In the genomic region with DNA sequence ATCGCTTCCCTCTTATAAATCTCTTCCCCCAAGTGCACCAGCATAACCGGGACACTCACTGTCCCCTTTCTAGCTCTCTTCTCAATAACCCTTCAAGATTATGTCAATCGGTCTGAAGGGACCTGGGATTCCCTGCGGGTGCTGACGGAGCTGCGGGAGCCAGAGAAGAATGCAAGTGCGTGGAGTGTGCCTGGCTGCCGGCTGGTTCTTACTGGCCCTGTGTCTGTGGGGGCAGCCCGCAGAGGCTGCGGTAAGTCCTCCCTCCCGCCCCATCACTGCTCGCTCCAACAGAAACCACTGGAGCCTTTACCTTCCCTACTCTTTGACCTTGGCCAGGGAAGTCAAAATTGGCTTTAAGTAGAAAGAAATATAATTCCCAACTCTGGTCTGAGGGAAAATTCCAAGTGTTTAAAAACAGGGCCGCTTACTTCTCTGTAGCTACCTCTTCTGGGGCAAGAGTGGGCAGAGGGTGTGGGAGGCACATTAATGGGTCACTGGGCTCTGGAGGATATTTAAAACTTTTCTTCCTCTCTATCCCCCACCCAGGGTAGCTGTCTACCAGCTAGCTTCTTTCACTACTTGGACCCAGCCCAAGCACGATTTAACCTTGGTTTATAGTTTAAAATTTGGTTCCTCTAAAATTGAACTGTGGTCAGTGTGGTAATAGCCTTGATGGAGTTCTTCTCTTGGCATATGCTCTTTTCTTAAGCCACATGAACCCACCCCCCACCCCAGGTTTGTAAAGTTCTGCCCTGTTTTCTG, we compare ENCODE assay signal across 8 mouse cellular contexts. TPM values are rescaled to one million over a fixed set of nuclear protein-coding genes. Genes with fewer than 3 reads are reported as not detected.
DNase-seq lines count a peak whose midpoint lies in the region; ATAC-seq and TF ChIP-seq lines count a peak whose summit lies in the region.

No protein-coding gene starts in this region.

- no peaks in the 10 kb centered on the region for H3K9me3 ChIP-seq in heart, embryonic 13.5 days
- H3K9me3 ChIP-seq in kidney, embryonic 16.5 days (ENCODE audit: low read length): no peaks in the 10 kb centered on the region
- H3K9me3 ChIP-seq in megakaryocyte, embryonic 14.5 days: no peaks in the 10 kb centered on the region

- H3K9ac ChIP-seq in heart, embryonic 13.5 days: peak overlapping the region; percentile 88
- peak overlapping the region; percentile 59 for H3K9ac ChIP-seq in kidney, embryonic 16.5 days (replicated peaks; ENCODE audit: low read length)

- TF ChIP-seq CTCF in layer of hippocampus, adult 2 months (conservative IDR thresholded peaks at IDR 0.05): no peak

- 12% methylated on average over 14 of the region's 14 CpGs for WGBS in heart, embryonic 13.5 days
- 20% methylated on average over 14 of the region's 14 CpGs for WGBS in kidney, embryonic 16.5 days

- no peak for ATAC-seq in heart, embryonic 13.5 days (ENCODE audit: extremely low read depth, insufficient number of reproducible peaks, low FRiP score, low TSS enrichment)
- peak; percentile 87 for ATAC-seq in kidney, embryonic 16.5 days (ENCODE audit: low FRiP score, low TSS enrichment)

- H3K36me3 ChIP-seq in heart, embryonic 13.5 days: no peaks in the 10 kb centered on the region
- H3K36me3 ChIP-seq in kidney, embryonic 16.5 days (ENCODE audit: insufficient read depth, low read length): no peaks in the 10 kb centered on the region
- no peaks in the 10 kb centered on the region for H3K36me3 ChIP-seq in megakaryocyte, embryonic 14.5 days (replicated peaks; ENCODE audit: low read length)

- no peaks in the 10 kb centered on the region for H3K4me1 ChIP-seq in heart, embryonic 13.5 days
- no peaks in the 10 kb centered on the region for H3K4me1 ChIP-seq in kidney, embryonic 16.5 days (ENCODE audit: insufficient read depth, low read length)
- no peaks in the 10 kb centered on the region for H3K4me1 ChIP-seq in megakaryocyte, embryonic 14.5 days

- H3K27ac ChIP-seq in layer of hippocampus, adult 2 months: no peak overlapping the region
- H3K27ac ChIP-seq in heart, embryonic 13.5 days (replicated peaks): peak overlapping the region; percentile 85
- peak overlapping the region; percentile 83 for H3K27ac ChIP-seq in kidney, embryonic 16.5 days (ENCODE audit: low read length)

- peak overlapping the region; percentile 50 for H3K4me3 ChIP-seq in layer of hippocampus, adult 2 months
- peak overlapping the region; percentile 66 for H3K4me3 ChIP-seq in heart, embryonic 13.5 days
- H3K4me3 ChIP-seq in kidney, embryonic 16.5 days (ENCODE audit: low read length): peak overlapping the region; percentile 57
- peak overlapping the region; percentile 85 for H3K4me3 ChIP-seq in megakaryocyte, embryonic 14.5 days (replicated peaks)

- no peak for DNase-seq in layer of hippocampus, adult 2 months (ENCODE audit: low spot score in 2 of 2)
- no peak for DNase-seq in layer of hippocampus, adult 8-10 months (ENCODE audit: low spot score in 2 of 2)
- peak; percentile 4 for DNase-seq in adrenal gland, postnatal 25 days
- no peak for DNase-seq in thymus, adult 18-20 months
- DNase-seq in spleen, adult 12 weeks (ENCODE audit: low spot score): no peak

- peaks cover 9% of the 10 kb centered on the region for H3K27me3 ChIP-seq in heart, embryonic 13.5 days (replicated peaks)
- H3K27me3 ChIP-seq in kidney, embryonic 16.5 days (ENCODE audit: insufficient read depth, low read length): peaks cover 8% of the 10 kb centered on the region; the same call in 1 of the 2 replicates
- peaks cover 14% of the 10 kb centered on the region for H3K27me3 ChIP-seq in megakaryocyte, embryonic 14.5 days (replicated peaks)

- peak overlapping the region; percentile 67 for H3K4me2 ChIP-seq in heart, embryonic 13.5 days
- peak overlapping the region; percentile 55 for H3K4me2 ChIP-seq in kidney, embryonic 16.5 days (replicated peaks; ENCODE audit: low read depth, low read length)

RNA-seq across cellular contexts. Expression of gene Col4a5, which starts 0.6 kb away (rescaled TPM):
- 1 to 10 TPM; 2.6 to 3.0 TPM for total RNA-seq in layer of hippocampus, adult 2 months (2021)
- total RNA-seq in layer of hippocampus, adult 8-10 months (2022): 1 to 10 TPM; 2.8 to 3.7 (median 3.4) TPM
- total RNA-seq in adrenal gland, postnatal 25 days (2021): 29.4 and 31.6 TPM in 2 replicates
- 36.9 and 38.2 TPM in 2 replicates for polyA plus RNA-seq in heart, embryonic 13.5 days (2015; fragmentation: Nextera tagmentation; extraction: Ambion mirVana)
- 25.1 and 25.5 TPM in 2 replicates for polyA plus RNA-seq in kidney, embryonic 16.5 days (2015; fragmentation: Nextera tagmentation; extraction: Ambion mirVana)
- polyA plus RNA-seq in megakaryocyte, embryonic 14.5 days (2012; ENCODE audit: insufficient read depth, low replicate concordance): 0.78 and 0.87 TPM in 2 replicates

RNA-seq across cellular contexts. Expression of gene Col4a6, which starts 1.9 kb away (rescaled TPM):
- total RNA-seq in layer of hippocampus, adult 2 months (2021): 1 to 10 TPM; 1.1 to 1.2 TPM
- total RNA-seq in layer of hippocampus, adult 8-10 months (2022): 1 to 10 TPM in 3 of 4 experiments, under 1 TPM in 1; 0.95 to 1.8 (median 1.3) TPM
- 4.2 and 6.4 TPM in 2 replicates for total RNA-seq in adrenal gland, postnatal 25 days (2021)
- 6.4 and 6.9 TPM in 2 replicates for polyA plus RNA-seq in heart, embryonic 13.5 days (2015; fragmentation: Nextera tagmentation; extraction: Ambion mirVana)
- 2.3 and 2.6 TPM in 2 replicates for polyA plus RNA-seq in kidney, embryonic 16.5 days (2015; fragmentation: Nextera tagmentation; extraction: Ambion mirVana)
- polyA plus RNA-seq in megakaryocyte, embryonic 14.5 days (2012; ENCODE audit: insufficient read depth, low replicate concordance): 0.34 TPM in 1 of 2 replicates, not detected in the other
